ENCODE assay signal across 9 mouse cellular contexts in genomic region chr7:30300914-30301313, GRCm38 (mm10). TPM values are rescaled to one million over a fixed set of nuclear protein-coding genes. Genes with fewer than 3 reads are reported as not detected.
A peak's percentile ranks its signal among the peaks of the same experiment; 100 is the strongest.
DNase-seq lines count a peak whose midpoint lies in the region; ATAC-seq and TF ChIP-seq lines count a peak whose summit lies in the region.
"Had no signal": no experiment of that assay in that cellular context is flagged by ENCODE, and none has a peak within 500 bp of the region (broad histone marks: within the 10 kb centered on the region; RNA-seq: fewer than 3 reads in every experiment).

No protein-coding gene starts in this region.

- WGBS in lung, embryonic 14.5 days: 53% methylated on average over 3 of the region's 3 CpGs

- DNase-seq in cerebellum, adult 9-10 months: peak; percentile 74
- no peak for DNase-seq in cerebellum, adult 11 months
- peak; percentile 64 for DNase-seq in lung, embryonic 14.5 days
- DNase-seq in lung, postnatal 10 days: no peak
- peak; percentile 47 for DNase-seq in c-Kit-positive CD71-positive TER-119-positive erythroid progenitor cells, embryonic 14.5 days (ENCODE audit: low spot score)
- DNase-seq in adrenal gland, adult 8-10 months: no peak
- no peak for DNase-seq in urinary bladder, postnatal 10 days (ENCODE audit: low spot score)

- ATAC-seq in lung, embryonic 14.5 days (ENCODE audit: insufficient read depth): no peak
- ATAC-seq in monocyte, adult 5-6 weeks (replicated peaks; ENCODE audit: insufficient number of reproducible peaks, low FRiP score, low TSS enrichment, poor library complexity, severe bottlenecking): 0 out of 2 replicates have a peak, but pooled peaks have one; percentile 42

- H3K4me3 ChIP-seq in lung, embryonic 14.5 days (ENCODE audit: low read depth, low read length): no peak overlapping the region
- H3K4me3 ChIP-seq: megakaryocyte, embryonic 14.5 days had no signal

- H3K4me2 ChIP-seq in lung, embryonic 14.5 days: no peak overlapping the region

- H3K9ac ChIP-seq in lung, embryonic 14.5 days: no peak overlapping the region

- peaks cover 67% of the 10 kb centered on the region for H3K36me3 ChIP-seq in lung, embryonic 14.5 days (ENCODE audit: insufficient read depth)

- H3K9me3 ChIP-seq in lung, embryonic 14.5 days (ENCODE audit: low read depth, low read length): no peaks in the 10 kb centered on the region
- H3K9me3 ChIP-seq: megakaryocyte, embryonic 14.5 days had no signal

- no peak overlapping the region for H3K27ac ChIP-seq in lung, embryonic 14.5 days (ENCODE audit: low read depth)

- H3K4me1 ChIP-seq in lung, embryonic 14.5 days (ENCODE audit: insufficient read depth): no peaks in the 10 kb centered on the region

- TF ChIP-seq CTCF in lung, embryonic 14.5 days (IDR thresholded peaks at IDR 0.05; ENCODE audit: low read depth): peak; percentile 70

- H3K27me3 ChIP-seq in lung, embryonic 14.5 days (ENCODE audit: insufficient read depth, low read length): no peaks in the 10 kb centered on the region

RNA-seq across cellular contexts. Expression of gene Alkbh6, which starts 7.6 kb away (rescaled TPM):
- 72.1 and 73.1 TPM in 2 replicates for polyA plus RNA-seq in lung, embryonic 14.5 days (2014; fragmentation: Nextera tagmentation; extraction: Ambion mirVana)
- 27.8 to 47.4 TPM (median 35.8 TPM) in 3 replicates for total RNA-seq in monocyte, adult 5-6 weeks (2017)
- 100 to 1,000 TPM in 1 of 4 experiments, 10 to 100 TPM in 3; 60.5 to 112 (median 82.7) TPM for total RNA-seq in adrenal gland, adult 8-10 months (2022)

RNA-seq across cellular contexts. Expression of gene Clip3, which starts 9.4 kb away (rescaled TPM):
- 31.1 and 41.9 TPM in 2 replicates for polyA plus RNA-seq in lung, embryonic 14.5 days (2014; fragmentation: Nextera tagmentation; extraction: Ambion mirVana)
- 2.2 TPM in 1 of 3 replicates, not detected in the others for total RNA-seq in monocyte, adult 5-6 weeks (2017)
- 10 to 100 TPM; 20.8 to 35.8 (median 30.0) TPM for total RNA-seq in adrenal gland, adult 8-10 months (2022)

RNA-seq across cellular contexts. Expression of gene Syne4, which starts 13.7 kb away (rescaled TPM):
- polyA plus RNA-seq in lung, embryonic 14.5 days (2014; fragmentation: Nextera tagmentation; extraction: Ambion mirVana): 21.9 and 23.2 TPM in 2 replicates
- 3.0 TPM in 1 of 3 replicates, not detected in the others for total RNA-seq in monocyte, adult 5-6 weeks (2017)
- total RNA-seq in adrenal gland, adult 8-10 months (2022): 100 to 1,000 TPM in 1 of 4 experiments, 10 to 100 TPM in 3; 22.5 to 102 (median 57.8) TPM

RNA-seq across cellular contexts. Expression of gene E130208F15Rik, which starts 20.6 kb away (rescaled TPM):
- polyA plus RNA-seq in lung, embryonic 14.5 days (2014; fragmentation: Nextera tagmentation; extraction: Ambion mirVana): not detected in 2 replicates
- 2.2 to 10.7 TPM (median 8.0 TPM) in 3 replicates for total RNA-seq in monocyte, adult 5-6 weeks (2017)
- 1 to 10 TPM in 3 of 4 experiments, under 1 TPM in 1; 0.87 to 2.2 (median 1.8) TPM for total RNA-seq in adrenal gland, adult 8-10 months (2022)

RNA-seq across cellular contexts. Expression of gene Wdr62, which starts 20.7 kb away (rescaled TPM):
- polyA plus RNA-seq in lung, embryonic 14.5 days (2014; fragmentation: Nextera tagmentation; extraction: Ambion mirVana): 16.3 and 17.1 TPM in 2 replicates
- 1.3 to 4.7 TPM (median 3.0 TPM) in 3 replicates for total RNA-seq in monocyte, adult 5-6 weeks (2017)
- total RNA-seq in adrenal gland, adult 8-10 months (2022): 1 to 10 TPM; 2.7 to 7.5 (median 4.5) TPM

Comparison
In these comparisons a context has a peak if more than half of its experiments do, and no peak if none do; other contexts are left out.
1. DNase-seq: peak in cerebellum, adult 9-10 months (single experiment), lung, embryonic 14.5 days (single experiment) and c-Kit-positive CD71-positive TER-119-positive erythroid progenitor cells, embryonic 14.5 days (single experiment); none in cerebellum, adult 11 months (single experiment), lung, postnatal 10 days (single experiment), adrenal gland, adult 8-10 months (single experiment) and urinary bladder, postnatal 10 days (single experiment).